Mouse (Mus musculus) testis, postnatal 14 days (tissue): ENCODE results near the gene Calm4.

Source experiments
- DNase-seq: peaks from one replicate; pipeline ENCODE4 v3.0.0; 2021; ENCODE audit warnings: low spot score

Calm4 gene

DNA sequence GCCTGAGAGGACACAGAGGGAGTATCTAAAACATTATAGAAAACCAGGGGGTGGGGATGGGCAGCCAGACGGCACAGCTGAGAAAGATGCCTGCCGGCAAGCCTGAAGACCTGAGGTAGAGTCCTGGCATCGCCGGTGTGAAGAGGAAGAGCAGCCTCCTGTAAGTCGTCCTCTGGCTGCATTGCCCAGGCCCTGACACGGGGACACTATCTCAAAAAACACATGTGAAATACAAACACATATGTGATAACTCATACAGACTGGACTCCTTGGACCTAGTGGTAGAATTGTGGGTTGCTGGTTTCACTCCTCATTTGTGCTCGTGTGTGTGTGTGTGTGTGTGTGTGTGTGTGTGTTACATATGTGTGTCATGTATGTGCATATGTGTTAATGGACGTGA lies 23.7 kb downstream of the Calm4 start:
- DNase-seq, result no peak

DNA sequence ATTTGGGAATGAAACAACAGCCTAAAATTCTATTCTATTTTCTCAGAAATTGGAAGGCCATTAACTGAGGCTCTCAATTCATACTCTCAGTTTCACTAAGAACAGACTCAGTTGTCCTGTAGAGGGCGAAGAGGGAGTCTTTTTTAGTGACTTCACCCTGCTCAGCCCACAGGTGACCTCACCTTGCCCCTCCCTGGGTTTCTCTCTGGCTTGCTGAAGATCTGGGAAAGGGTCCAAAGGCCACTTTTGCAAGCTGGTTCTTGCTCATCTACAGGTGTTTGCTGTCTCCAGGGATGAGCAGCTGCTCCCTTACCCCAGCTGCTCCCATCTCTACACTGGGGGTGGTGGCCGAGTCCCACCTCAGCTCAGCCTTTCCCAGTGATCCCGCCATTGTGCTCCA lies 24.8 kb downstream of the Calm4 start:
- DNase-seq, result no peak

DNA sequence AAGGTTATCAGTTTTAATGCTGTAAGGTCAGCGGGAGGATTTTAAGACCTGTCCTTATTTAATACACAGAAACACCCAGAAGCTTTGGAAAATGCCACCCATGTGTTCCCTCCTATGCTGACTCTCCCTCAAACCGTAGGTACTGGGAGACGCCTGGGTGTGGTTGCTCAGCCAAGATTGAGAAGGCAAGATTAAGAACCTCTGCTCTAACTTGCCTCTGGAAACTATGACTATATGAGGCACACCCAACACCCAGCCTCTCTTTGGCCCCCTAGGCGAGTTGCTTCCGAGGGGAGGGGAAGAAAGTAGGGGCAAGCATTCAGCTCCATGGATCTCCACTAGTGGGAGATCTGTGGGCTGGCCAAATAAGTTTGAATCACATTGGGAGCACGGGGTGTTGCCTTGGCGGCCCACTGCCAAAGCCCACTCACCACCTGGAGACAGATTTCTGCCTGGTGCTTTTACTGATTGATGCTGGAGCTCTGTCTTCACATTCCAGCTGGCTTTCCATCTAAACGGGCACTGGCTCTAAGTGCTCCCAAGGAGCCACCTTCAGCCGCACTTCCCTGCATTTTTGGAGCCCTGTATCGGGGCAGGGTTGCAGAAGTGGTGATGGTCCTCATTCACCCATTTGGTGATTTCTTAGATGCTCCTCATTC lies 25.5 kb downstream of the Calm4 start:
- no peak for DNase-seq

DNA sequence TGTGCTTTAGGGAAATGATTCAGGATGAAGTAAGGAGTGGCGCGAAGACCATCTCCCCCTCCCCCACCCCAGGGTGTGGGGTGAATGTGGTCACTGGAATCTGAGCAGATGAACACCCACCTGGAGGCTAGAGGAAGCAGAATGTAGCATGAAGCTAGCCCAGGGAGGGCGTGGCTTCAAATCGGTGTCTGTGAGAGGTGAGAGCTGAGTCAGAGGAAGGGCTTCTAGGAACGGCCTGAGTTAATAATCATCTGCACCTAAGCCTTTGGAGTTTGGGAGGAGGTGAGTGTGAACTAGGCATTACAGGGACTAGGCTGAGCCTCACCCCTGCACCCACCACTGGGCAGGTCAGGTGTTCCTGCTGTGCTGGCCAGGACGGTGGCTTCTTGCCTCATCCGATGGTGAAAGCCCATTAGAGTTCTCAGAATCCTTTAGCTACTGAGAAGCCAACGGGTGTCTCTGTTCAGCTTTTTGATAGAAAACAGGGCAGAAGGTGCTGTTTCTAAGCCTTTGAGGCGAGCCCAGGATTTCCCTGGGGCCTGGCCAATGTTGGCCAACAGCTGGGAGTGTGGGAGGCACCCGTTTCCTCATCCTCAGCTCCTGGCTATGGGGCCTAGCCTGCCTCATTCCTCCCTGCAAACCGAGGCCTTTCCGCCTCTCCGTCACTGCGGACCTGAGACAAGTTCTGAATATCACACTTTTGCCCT lies 28.2 kb downstream of the Calm4 start:
- DNase-seq, result peak; percentile 29

GRCm38 (mm10) chr13:3866355-3867052 lies 28.9 kb downstream of the Calm4 start:
- DNase-seq, result no peak

GRCm38 (mm10) chr13:3867158-3867557 lies 29.6 kb downstream of the Calm4 start:
- no peak for DNase-seq

DNA sequence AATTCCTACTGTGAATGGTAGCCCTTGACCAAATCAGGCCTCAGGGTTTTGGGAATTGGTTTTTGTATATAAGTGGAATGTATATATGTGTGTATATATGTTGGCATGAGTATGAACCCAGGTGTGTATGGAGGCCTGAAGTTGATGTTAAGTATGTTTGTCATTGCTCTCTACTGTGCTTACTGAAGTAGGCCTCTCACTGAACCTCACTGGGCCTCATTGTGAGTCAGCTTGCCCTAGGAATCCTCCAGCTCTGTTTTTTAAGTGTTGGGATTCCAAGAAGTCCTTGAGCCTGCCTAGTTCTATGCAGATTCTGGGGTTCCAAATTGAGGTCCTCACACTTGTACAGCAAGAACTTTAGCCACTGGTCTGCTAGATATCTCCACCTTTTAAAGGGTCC lies 32.3 kb downstream of the Calm4 start:
- DNase-seq, result no peak

DNA sequence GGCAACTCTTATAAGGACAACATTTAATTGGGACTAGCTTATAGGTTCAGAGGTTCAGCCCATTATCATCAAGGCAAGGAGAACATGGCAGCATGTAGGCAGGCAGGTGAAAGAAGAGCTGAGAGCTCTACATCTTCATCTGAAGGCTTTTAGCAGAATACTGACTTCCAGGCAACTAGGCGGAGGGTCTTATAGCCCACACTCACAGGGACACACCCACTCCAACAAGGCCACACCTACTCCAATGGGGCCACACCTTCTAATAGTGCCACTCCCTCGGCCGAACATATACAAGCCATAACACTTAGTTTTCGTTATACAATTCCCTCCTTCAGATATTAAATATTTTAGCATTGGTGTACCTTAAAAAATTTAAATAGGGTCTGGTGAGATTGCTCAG lies 35.3 kb downstream of the Calm4 start:
- DNase-seq, result no peak

DNA sequence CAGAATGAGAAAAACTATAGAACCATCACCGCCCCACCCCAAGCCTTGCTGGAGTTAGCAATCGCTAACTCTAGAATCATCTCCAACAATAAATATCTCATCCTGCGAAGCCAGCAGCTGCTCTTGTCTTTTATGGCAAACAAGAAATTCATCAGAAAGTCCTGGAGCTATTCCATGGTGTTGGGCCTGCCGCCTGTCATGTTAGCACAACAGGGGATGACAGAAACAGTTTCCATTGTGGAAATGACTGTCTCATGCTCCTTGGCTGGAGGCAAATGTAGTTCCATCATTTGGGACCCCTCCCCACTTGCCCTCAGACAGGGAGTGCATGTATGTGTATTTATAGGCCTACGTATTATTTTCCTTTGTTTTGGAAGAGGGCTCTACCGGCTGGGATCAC lies 38.9 kb downstream of the Calm4 start:
- no peak for DNase-seq

DNA sequence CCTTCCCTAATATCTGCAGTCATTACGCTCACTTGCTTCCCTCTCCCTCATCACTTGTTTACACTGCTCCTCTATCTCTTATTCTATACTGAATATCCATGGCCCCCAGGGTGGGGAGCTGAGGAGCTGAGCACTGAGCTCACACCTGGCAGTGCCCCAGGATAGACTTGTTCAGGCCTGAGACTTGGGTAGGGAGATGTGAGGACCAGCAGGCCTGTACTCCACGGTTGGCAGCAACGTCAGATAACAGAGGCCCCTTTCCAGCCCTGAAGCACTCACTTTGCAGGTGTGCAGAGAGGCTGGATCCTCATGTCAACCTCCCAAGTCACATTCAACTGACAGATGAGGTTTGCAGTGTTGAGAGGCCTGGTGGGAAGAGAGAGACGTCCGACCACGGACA lies 39.6 kb downstream of the Calm4 start:
- DNase-seq, result no peak

DNA sequence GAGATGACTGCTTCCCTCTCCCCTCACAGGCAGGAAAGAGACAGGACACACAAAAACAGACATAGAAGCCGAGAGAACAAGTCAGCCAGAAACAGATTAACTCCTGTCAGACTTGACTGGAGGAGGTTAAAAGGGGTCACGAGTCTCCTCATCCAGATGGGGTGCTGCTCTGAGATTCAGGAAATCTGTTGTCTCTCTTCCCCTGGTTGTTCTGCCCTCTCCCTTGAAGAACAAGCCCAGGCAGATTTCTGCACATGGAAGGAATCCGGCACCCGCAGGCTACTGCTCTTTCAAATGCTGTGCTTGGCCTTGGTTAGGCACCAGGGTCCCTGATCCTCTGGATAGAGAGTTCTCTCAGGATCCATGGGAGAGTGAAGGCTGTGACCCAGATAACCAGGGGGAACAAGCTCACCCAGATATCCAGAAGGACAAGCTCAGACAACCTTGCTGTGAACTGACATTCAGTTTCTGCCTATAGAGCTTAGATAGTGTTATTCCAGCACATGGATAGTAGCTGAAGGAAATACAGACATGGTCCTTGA lies 40.2 kb downstream of the Calm4 start:
- no peak for DNase-seq

DNA sequence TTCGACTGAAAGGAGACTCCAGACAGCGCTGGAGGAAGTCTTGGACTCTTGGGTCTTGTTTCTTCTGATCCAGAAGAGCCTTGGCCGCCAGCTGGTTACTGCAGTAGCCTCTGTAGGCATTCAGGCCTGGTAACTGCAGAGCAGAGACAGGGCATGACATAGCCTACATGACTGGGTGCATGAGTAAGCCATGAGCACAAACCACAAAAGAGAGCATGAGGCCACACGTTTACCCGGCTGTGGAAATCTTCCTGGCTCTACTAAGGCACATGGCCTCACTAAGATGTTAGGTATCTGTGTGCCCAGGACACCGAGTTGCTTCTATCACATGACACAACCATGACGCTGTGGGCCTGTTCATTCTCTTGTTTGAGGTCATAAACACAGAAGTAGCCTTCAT lies 49.1 kb downstream of the Calm4 start:
- DNase-seq, result no peak
